Mouse (Mus musculus): ENCODE results near the gene Ube2z. TPM values are rescaled to one million over a fixed set of nuclear protein-coding genes. Genes with fewer than 3 reads are reported as not detected.
"Not testable (repeated sequence)": the region's sequence is repeated elsewhere in the genome, so short reads cannot be mapped to it uniquely, and the experiment has no call there.

Gene Ube2z
- polyA plus RNA-seq (2015; fragmentation: Nextera tagmentation; extraction: Ambion mirVana), result 14.4 and 16.5 TPM in 2 replicates

DNA sequence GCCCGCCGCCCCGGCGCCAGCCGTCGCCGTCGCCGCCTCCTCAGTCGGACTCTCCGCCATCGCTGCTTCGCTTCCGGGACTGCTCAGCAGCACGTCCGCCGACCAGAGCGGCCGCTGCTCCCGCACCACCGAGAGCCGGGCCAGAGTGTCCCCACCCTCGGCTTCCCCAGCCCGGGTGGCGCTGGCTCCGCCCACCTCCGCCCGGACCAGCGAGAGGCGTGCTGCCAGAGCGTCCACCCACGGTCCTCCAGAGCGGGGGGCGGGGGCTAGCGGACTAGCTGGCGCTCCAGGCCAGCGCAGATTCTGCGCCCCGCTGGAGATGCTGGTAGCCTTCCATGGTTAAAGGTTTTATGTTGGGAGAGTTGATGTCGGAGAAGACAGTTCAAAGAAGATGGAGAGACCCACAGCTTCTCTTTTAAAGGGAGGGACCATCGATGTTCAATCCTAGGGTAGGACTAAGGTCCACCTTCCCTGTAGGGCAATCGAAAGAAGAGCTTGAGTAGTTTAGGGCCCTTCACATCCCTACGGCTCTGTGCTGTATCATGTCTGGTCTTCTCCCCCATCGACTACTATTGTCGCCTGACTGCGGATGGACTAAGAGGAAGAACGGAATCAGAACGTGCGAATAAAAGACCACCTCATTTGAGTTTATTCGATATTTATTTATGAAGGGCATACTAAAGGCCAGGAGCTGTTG is at the start of gene Ube2z:
Gene Ube2z (minus strand): TSS at position 174 of the 697 bp plus-strand sequence.
- peak within 1 kb of the TSS; percentile 91 for H3K9ac ChIP-seq
- H3K27me3 ChIP-seq, result no peaks in the 10 kb centered on the region
- peak within 1 kb of the TSS; percentile 92 for H3K4me3 ChIP-seq (replicated peaks)
- H3K36me3 ChIP-seq (replicated peaks), result peaks cover 29% of the 10 kb centered on the region
- no peaks in the 10 kb centered on the region for H3K9me3 ChIP-seq (replicated peaks)
- WGBS (ENCODE audit: insufficient replicate concordance), result 5% methylated on average over 42 of the region's 50 CpGs
- H3K4me1 ChIP-seq (replicated peaks), result peaks cover 36% of the 10 kb centered on the region
- H3K4me2 ChIP-seq, result peak within 1 kb of the TSS; percentile 82
- ATAC-seq (ENCODE audit: insufficient read depth), result peak; percentile 99
- peak within 1 kb of the TSS; percentile 86 for H3K27ac ChIP-seq (replicated peaks)

DNA sequence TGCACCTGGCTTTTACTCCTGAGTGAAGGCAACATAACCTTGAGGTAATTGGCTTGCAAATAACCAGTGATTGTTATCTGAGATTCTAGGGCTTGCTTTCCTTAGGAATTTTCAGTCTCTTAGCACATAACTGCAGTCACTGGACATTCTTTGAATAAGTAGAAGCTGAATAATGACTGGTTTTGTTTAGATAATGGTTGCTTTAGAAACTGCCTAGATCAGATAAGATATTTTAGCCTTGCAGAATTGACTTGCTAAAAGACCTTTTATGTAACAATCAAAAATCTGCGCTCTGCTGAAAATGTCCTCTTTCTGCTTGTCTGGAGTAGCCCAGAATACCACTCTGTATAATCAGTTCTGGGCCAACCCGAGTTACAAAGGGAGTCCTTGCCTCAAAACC is 48.9 kb upstream of the Ube2z start:
- WGBS (ENCODE audit: insufficient replicate concordance), result 49% methylated on average over 2 of the region's 2 CpGs
- no peaks in the 10 kb centered on the region for H3K36me3 ChIP-seq (replicated peaks)

DNA sequence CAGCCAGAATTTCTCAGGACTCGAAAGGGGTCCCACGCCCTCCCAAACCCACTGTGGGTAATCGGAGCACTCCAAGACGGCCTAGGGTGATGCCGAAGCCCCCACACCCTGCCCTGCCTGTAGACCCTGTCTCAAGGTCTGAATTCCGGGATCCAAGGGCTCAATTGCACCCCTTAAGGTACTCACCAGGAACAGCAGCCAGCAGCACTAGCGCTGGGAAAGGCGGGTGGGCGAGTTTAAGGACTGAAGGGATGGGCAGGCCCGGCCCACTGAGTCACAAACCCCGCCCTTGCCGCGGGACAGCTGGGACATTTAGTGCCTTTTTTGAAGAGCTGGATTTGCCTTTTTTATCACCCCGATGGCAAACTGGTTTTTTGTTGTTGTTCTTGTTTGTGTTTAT is 46.6 kb upstream of the Ube2z start, which contains the start of gene Calcoco2:
Gene Calcoco2 (minus strand): TSS at position 214 of the 400 bp plus-strand sequence.
- Histone ChIP-seq H3K27ac (replicated peaks) (no peak within 1 kb of the TSS), H3K4me3 (replicated peaks) (no peak within 1 kb of the TSS), H3K36me3 (replicated peaks) (no peaks in the 10 kb centered on the region), H3K9ac (no peak within 1 kb of the TSS), H3K9me3 (replicated peaks) (no peaks in the 10 kb centered on the region), H3K27me3 (peaks cover 16% of the 10 kb centered on the region), H3K4me1 (replicated peaks) (no peaks in the 10 kb centered on the region), H3K4me2 (no peak within 1 kb of the TSS)
- 41% methylated on average over 14 of the region's 14 CpGs for WGBS (ENCODE audit: insufficient replicate concordance)
- ATAC-seq (ENCODE audit: insufficient read depth), result no peak

More for the DNA sequence above, 48.9 kb upstream of the Ube2z start:
- Histone ChIP-seq H3K9me3 (replicated peaks) (no peaks in the 10 kb centered on the region), H3K27me3 (peaks cover 16% of the 10 kb centered on the region), H3K4me1 (replicated peaks) (no peaks in the 10 kb centered on the region), H3K9ac (no peak overlapping the region), H3K4me3 (replicated peaks) (no peak overlapping the region), H3K4me2 (no peak overlapping the region), H3K27ac (replicated peaks) (no peak overlapping the region)
- ATAC-seq (ENCODE audit: insufficient read depth), result no peak

DNA sequence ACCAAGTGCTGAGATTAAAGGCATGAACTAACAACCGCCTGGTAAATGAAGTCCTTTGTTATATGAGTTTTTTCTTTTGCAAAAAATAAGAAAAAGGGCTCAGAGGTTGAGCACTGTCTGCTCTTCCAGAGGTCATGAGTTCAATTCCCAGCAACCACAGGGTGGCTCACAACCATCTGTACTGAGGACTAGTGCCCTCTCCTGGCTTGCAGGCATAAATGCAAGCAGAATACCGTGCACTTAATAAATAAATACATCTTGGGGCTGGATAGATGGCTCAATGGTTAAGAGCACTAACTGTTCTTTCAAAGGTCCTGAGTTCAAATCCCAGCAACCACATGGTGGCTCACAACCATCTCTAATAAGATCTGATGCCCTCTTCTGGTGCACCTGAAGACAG is 45.8 kb upstream of the Ube2z start:
- not testable (repeated sequence) for H3K27ac ChIP-seq (replicated peaks); H3K36me3 ChIP-seq (replicated peaks); H3K4me1 ChIP-seq (replicated peaks); H3K9ac ChIP-seq; H3K4me2 ChIP-seq; H3K9me3 ChIP-seq (replicated peaks); H3K4me3 ChIP-seq (replicated peaks); ATAC-seq (ENCODE audit: insufficient read depth)
- peaks cover 16% of the 10 kb centered on the region for H3K27me3 ChIP-seq
- WGBS (ENCODE audit: insufficient replicate concordance), result 39% methylated on average over 2 of the region's 2 CpGs

DNA sequence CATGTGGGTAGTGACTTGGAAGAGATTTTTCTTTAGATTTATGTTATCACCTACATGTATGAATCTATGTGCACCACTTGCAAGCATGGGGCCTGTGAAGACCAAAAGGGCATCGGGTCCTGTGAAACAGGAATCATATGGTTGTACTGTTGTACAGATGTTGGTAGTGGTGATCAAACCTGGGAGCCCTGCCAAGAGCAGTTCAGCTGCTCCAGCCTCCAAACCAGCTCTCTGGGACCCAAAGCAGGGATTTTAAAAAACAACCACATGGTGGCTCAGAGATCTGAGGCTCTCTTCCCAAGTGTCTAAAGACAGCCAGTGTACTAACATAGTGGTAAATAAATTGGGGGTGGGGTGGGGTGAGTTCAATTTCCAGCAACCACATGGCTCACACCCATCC is 43.2 kb upstream of the Ube2z start:
- Histone ChIP-seq H3K4me1 (replicated peaks) (no peaks in the 10 kb centered on the region), H3K36me3 (replicated peaks) (no peaks in the 10 kb centered on the region), H3K27me3 (peaks cover 8% of the 10 kb centered on the region), H3K27ac (replicated peaks) (no peak overlapping the region), H3K9ac (no peak overlapping the region), H3K4me2 (no peak overlapping the region), H3K4me3 (replicated peaks) (no peak overlapping the region), H3K9me3 (replicated peaks) (no peaks in the 10 kb centered on the region)
- 57% methylated on average over 1 of the region's 1 CpGs for WGBS (ENCODE audit: insufficient replicate concordance)
- no peak for ATAC-seq (ENCODE audit: insufficient read depth)

DNA sequence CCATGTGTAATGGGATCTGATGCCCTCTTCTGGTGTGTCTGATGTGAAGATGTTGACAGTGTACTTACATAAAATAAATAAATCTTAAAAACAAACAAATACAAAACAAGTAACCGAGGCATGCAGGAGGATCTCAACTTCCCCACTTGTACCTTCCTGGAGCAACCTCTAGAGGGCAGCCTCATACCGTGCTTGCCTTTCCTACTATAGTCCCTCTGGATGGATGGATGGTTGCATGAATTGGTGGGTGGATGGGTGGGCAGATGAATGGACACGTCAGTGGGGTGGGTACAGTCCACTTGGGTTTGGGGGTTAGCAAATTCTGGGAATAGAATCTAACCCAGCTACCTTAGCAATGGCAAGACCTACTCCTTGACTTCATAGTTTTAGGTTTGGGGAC is 28.2 kb upstream of the Ube2z start:
- no peak for ATAC-seq (ENCODE audit: insufficient read depth)
- Histone ChIP-seq H3K9me3 (replicated peaks) (no peaks in the 10 kb centered on the region), H3K4me2 (no peak overlapping the region), H3K27me3 (peaks cover 6% of the 10 kb centered on the region; the same call in 1 of the 2 replicates), H3K4me3 (replicated peaks) (no peak overlapping the region), H3K9ac (no peak overlapping the region), H3K27ac (replicated peaks) (no peak overlapping the region), H3K36me3 (replicated peaks) (no peaks in the 10 kb centered on the region), H3K4me1 (replicated peaks) (no peaks in the 10 kb centered on the region)
- WGBS (ENCODE audit: insufficient replicate concordance), result 6% methylated on average over 3 of the region's 3 CpGs

DNA sequence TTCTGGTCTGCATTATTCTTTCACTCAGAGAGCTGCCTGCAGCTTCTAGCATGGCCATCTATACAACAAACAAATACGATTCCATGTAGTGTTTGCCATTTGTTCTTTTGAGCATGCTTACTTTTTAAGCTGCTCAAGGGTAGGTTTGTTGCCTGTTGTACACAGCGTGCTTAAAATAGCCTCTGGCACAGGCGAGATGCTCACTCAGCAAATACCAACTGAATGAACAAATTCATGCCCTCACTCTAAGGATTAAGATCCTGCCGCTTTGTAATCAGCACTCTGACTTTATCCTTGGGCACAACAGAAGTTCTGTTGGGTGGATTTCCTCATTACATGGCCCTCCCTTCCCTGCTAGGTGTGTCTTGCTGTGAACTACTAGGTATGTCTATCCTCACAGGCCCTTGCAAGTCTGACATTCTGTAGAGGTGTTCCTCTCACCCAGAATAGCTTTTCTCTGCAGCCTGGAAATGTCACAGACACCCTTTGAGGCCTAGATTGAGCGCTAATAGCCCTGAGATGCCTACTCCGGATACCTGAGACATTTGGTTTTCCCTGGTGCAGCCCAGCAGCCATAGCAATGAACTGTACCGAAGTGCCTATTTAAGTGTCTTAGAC is 27.6 kb upstream of the Ube2z start:
- no peak for ATAC-seq (ENCODE audit: insufficient read depth)
- WGBS (ENCODE audit: insufficient replicate concordance), result 36% methylated on average over 7 of the region's 7 CpGs
- Histone ChIP-seq H3K4me3 (replicated peaks) (no peak overlapping the region), H3K9ac (no peak overlapping the region), H3K9me3 (replicated peaks) (no peaks in the 10 kb centered on the region), H3K27me3 (peaks cover 6% of the 10 kb centered on the region; the same call in 1 of the 2 replicates), H3K4me1 (replicated peaks) (no peaks in the 10 kb centered on the region), H3K4me2 (no peak overlapping the region), H3K36me3 (replicated peaks) (no peaks in the 10 kb centered on the region), H3K27ac (replicated peaks) (no peak overlapping the region)

DNA sequence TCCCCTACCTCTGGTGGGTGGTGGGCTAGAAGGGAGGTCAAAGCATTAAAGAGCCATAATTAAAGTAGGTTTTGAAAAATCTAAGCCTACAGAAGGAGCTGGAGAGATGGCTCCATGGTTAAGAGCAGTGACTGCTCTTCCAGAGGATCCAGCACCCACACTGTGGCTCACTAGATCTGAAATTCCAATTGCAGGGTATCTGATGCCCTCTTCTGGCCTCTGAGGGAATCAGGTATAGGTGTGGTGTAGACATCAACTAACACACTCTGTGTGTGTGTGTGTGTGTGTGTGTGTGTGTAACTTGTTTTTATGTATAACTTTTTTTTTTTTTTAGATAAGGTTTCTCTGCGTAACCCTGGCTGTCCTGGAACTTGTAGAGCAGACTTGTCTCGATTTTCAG is 25.9 kb upstream of the Ube2z start:
- Histone ChIP-seq H3K4me3 (replicated peaks) (no peak overlapping the region), H3K9ac (no peak overlapping the region), H3K4me2 (no peak overlapping the region), H3K27me3 (peaks cover 6% of the 10 kb centered on the region; the same call in 1 of the 2 replicates), H3K4me1 (replicated peaks) (no peaks in the 10 kb centered on the region), H3K9me3 (replicated peaks) (no peaks in the 10 kb centered on the region), H3K36me3 (replicated peaks) (no peaks in the 10 kb centered on the region), H3K27ac (replicated peaks) (no peak overlapping the region)
- WGBS (ENCODE audit: insufficient replicate concordance), result 43% methylated on average over 2 of the region's 2 CpGs
- ATAC-seq (ENCODE audit: insufficient read depth), result no peak

DNA sequence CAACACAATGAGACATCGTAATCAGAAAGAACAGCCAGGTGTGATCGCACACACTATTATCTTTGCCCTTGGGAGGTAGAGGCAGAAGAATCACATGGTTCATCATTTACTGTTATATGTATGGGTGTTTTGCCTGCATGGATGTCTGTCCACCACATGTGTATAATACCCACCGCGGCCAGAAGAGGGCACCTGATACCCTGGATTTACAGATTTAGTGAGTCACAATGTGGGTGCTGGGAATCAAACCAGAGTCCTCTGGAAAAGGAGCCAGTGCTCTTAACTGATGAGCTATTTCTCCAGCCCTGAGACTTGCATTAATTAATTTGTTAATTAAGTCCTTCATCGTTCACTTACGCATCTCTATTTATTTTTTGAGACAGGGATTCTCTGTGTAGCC is 22.8 kb upstream of the Ube2z start:
- 80% methylated on average over 6 of the region's 6 CpGs for WGBS (ENCODE audit: insufficient replicate concordance)
- H3K4me2 ChIP-seq, result no peak overlapping the region
- H3K9me3 ChIP-seq (replicated peaks), result no peaks in the 10 kb centered on the region
- no peak overlapping the region for H3K27ac ChIP-seq (replicated peaks)
- no peak overlapping the region for H3K9ac ChIP-seq
- no peaks in the 10 kb centered on the region for H3K4me1 ChIP-seq (replicated peaks)
- no peak overlapping the region for H3K4me3 ChIP-seq (replicated peaks)
- ATAC-seq (ENCODE audit: insufficient read depth), result no peak
- H3K27me3 ChIP-seq, result peaks cover 7% of the 10 kb centered on the region; the same call in 1 of the 2 replicates
- H3K36me3 ChIP-seq (replicated peaks), result no peaks in the 10 kb centered on the region

DNA sequence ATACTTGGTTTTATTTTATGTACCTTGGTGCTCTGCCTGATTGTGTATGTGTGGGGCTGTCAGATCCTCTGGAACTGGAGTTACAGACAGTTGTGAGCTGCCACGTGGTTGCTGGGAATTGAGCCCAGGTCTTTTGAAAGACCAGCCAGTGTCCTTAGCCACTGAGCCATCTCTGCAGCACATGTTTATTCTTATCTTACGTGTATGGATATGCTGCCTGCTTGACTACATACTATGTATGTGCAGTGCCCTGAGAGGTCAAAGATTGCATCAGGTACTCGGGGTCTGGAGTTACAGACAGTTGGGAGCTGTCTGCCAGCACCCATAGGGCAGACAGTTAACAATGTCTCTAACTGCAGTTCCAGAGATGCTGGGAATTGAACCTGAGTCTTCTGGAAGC is 17.5 kb upstream of the Ube2z start:
- Histone ChIP-seq H3K4me3 (replicated peaks) (no peak overlapping the region), H3K27me3 (peaks cover 3% of the 10 kb centered on the region; the same call in 1 of the 2 replicates), H3K36me3 (replicated peaks) (no peaks in the 10 kb centered on the region), H3K27ac (replicated peaks) (no peak overlapping the region), H3K4me2 (no peak overlapping the region), H3K4me1 (replicated peaks) (no peaks in the 10 kb centered on the region), H3K9me3 (replicated peaks) (no peaks in the 10 kb centered on the region), H3K9ac (no peak overlapping the region)
- no peak for ATAC-seq (ENCODE audit: insufficient read depth)
- 44% methylated on average over 3 of the region's 3 CpGs for WGBS (ENCODE audit: insufficient replicate concordance)

DNA sequence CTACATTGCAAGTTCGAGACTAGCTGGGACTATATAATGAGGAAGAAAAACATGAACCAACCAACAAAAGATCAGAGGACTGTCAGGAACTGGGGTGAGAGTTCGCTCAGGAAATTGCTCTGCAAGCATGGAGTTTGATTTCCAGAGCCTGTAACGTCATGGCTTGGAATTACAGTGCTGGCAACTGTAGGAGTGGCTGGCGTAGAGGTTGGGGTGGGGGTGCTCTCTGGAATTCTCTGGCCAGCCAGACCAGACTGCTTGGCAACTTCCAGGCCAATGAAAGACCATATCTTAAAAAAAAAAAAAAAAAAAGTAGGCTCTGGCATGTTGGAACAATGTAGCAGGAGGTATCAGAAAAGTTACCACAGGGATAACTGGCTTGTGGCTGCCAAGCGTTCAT is 15.5 kb upstream of the Ube2z start:
- peaks cover 6% of the 10 kb centered on the region for H3K4me1 ChIP-seq (replicated peaks)
- H3K4me2 ChIP-seq, result no peak overlapping the region
- H3K9me3 ChIP-seq (replicated peaks), result no peaks in the 10 kb centered on the region
- peaks cover under 1% of the 10 kb centered on the region; the same call in 1 of the 2 replicates for H3K27me3 ChIP-seq
- no peak for ATAC-seq (ENCODE audit: insufficient read depth)
- no peak overlapping the region for H3K4me3 ChIP-seq (replicated peaks)
- H3K27ac ChIP-seq (replicated peaks), result no peak overlapping the region
- H3K9ac ChIP-seq, result no peak overlapping the region
- WGBS (ENCODE audit: insufficient replicate concordance), result 60% methylated on average over 5 of the region's 5 CpGs
- no peaks in the 10 kb centered on the region for H3K36me3 ChIP-seq (replicated peaks)
